Mouse (Mus musculus): ENCODE results near the gene Bmpr1a. TPM values are rescaled to one million over a fixed set of nuclear protein-coding genes. Genes with fewer than 3 reads are reported as not detected.

Bmpr1a gene
- polyA plus RNA-seq, 2 experiments, result 2.8 to 3.2 TPM

DNA sequence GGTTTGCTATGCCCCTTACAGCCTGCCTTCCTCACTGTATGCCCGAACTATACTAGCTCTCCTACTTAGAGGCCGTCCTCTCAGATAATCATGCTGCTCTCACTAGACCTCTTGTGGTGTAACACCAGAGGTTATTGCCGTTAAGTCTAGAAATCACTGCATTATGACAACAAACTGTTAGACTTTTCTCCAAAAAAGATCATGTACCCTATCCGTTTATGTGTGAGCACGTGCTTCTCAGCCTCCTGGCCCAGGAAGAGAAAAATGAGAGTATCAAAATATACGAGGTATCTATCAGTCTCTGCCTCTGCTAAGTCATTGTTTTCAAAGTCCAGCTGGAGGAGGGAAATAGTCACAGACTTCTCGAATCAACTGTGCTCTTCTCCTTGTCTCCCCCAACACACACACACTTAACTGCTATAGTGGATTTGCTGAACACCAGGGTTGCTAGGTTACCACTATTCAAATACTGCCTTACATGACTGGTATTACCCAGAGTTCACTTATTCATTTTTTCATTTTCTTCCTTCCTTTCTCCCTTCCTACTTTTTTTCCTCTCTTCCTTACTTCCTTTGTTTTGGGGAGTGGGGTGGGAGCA is 5.8 kb upstream of the Bmpr1a start:
- 25% methylated on average over 7 of the region's 7 CpGs for WGBS (ENCODE audit: insufficient replicate concordance)
- no peak for TF ChIP-seq EP300 (IDR thresholded peaks at IDR 0.05; ENCODE audit: low read depth)
- TF ChIP-seq CTCF (IDR thresholded peaks at IDR 0.05; ENCODE audit: low read depth), result no peak
- H3K27me3 ChIP-seq (ENCODE audit: control insufficient read depth, insufficient read depth, low read length), result peaks cover 16% of the 10 kb centered on the region
- H3K9ac ChIP-seq (replicated peaks), result no peak overlapping the region
- DNase-seq (ENCODE audit: low read depth in 3 of 3, low spot score in 3 of 3) (no peak), ATAC-seq (ENCODE audit: insufficient read depth) (no peak)
- no peaks in the 10 kb centered on the region for H3K9me3 ChIP-seq (ENCODE audit: control insufficient read depth, low read length)
- H3K4me2 ChIP-seq (ENCODE audit: low read depth), result no peak overlapping the region
- no peak overlapping the region for H3K4me3 ChIP-seq (ENCODE audit: insufficient read depth in 1 of 2, low read depth in 2 of 2, low read length in 2 of 2)
- no peak overlapping the region for H3K27ac ChIP-seq
- no peaks in the 10 kb centered on the region for H3K36me3 ChIP-seq (replicated peaks; ENCODE audit: control insufficient read depth, insufficient read depth, low read depth)
- H3K4me1 ChIP-seq (replicated peaks; ENCODE audit: control insufficient read depth in 2 of 2, insufficient read depth in 2 of 2, low read length in 1 of 2), result peaks cover 0 to 12% of the 10 kb centered on the region in 2 experiments; a peak in 2 of 4 replicates

DNA sequence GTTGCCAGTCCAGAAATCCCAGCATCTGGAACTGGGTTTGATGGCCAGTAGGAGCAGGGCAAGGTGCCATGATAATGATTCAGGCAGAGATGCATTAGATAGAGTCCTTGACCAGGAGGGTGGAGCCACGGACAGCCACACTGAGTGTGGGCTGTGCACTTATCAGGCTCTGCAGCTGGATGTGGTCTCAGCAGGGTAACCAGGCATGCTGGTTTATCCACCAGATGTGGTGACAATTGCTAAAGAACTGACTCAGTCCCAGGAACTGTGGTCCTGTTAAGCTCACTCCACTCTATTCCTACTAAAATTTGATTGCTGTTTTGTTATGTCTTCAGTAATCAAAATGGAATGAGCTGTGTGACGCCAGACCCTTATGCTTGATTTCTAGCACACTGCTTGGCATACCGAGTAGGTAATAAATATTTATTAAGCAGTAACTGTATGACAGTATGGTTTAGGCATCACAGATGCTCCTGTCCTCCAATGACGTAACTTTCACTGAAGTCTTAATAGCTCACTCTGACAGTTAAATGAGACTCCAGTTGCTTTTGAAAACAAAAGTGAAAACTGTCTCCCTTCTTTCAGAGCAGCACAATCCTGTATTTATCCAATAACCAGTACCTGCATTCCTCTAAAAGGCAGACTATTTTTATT is 5.2 kb upstream of the Bmpr1a start:
- H3K36me3 ChIP-seq (replicated peaks; ENCODE audit: control insufficient read depth, insufficient read depth, low read depth), result no peaks in the 10 kb centered on the region
- no peak overlapping the region for H3K9ac ChIP-seq (replicated peaks)
- no peaks in the 10 kb centered on the region for H3K9me3 ChIP-seq (ENCODE audit: control insufficient read depth, low read length)
- H3K4me2 ChIP-seq (ENCODE audit: low read depth), result no peak overlapping the region
- no peak for TF ChIP-seq EP300 (IDR thresholded peaks at IDR 0.05; ENCODE audit: low read depth)
- no peak for TF ChIP-seq CTCF (IDR thresholded peaks at IDR 0.05; ENCODE audit: low read depth)
- H3K4me1 ChIP-seq (replicated peaks; ENCODE audit: control insufficient read depth in 2 of 2, insufficient read depth in 2 of 2, low read length in 1 of 2), result peaks cover 0 to 12% of the 10 kb centered on the region in 2 experiments; a peak in 2 of 4 replicates
- H3K27me3 ChIP-seq (ENCODE audit: control insufficient read depth, insufficient read depth, low read length), result peaks cover 20% of the 10 kb centered on the region
- ATAC-seq (ENCODE audit: insufficient read depth) (peak; percentile 48; the same call in 1 of the 2 replicates), DNase-seq (ENCODE audit: low read depth in 3 of 3, low spot score in 3 of 3) (no peak)
- no peak overlapping the region for H3K4me3 ChIP-seq (ENCODE audit: insufficient read depth in 1 of 2, low read depth in 2 of 2, low read length in 2 of 2)
- H3K27ac ChIP-seq, result no peak overlapping the region
- 27% methylated on average over 4 of the region's 4 CpGs for WGBS (ENCODE audit: insufficient replicate concordance)

DNA sequence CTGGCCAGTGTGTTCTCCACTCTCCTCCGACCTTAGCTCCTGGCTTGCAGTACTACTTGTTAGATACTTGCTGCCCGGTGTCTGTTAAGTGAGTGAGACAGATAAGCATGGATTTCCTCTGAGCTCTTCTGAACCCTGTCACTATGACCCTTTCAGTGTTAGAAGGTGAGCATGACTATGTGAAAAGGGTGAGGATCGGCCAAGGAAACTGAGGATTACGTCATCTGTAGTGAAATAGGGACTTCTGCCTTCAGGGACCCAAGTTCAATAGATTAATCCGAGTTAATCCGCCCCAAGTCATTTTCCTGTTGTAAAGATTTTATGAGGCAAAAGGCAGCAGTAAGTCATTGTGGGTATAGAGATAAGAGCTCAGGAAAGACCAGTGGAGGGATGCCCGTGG is 2.2 kb upstream of the Bmpr1a start:
- Histone ChIP-seq H3K27me3 (ENCODE audit: control insufficient read depth, insufficient read depth, low read length) (peaks cover 50% of the 10 kb centered on the region), H3K9me3 (ENCODE audit: control insufficient read depth, low read length) (no peaks in the 10 kb centered on the region), H3K4me1 (replicated peaks; ENCODE audit: control insufficient read depth in 2 of 2, insufficient read depth in 2 of 2, low read length in 1 of 2) (peaks cover 0 to 12% of the 10 kb centered on the region in 2 experiments; a peak in 2 of 4 replicates), H3K36me3 (replicated peaks; ENCODE audit: control insufficient read depth, insufficient read depth, low read depth) (no peaks in the 10 kb centered on the region), H3K4me2 (ENCODE audit: low read depth) (no peak overlapping the region), H3K4me3 (ENCODE audit: insufficient read depth in 1 of 2, low read depth in 2 of 2, low read length in 2 of 2) (no peak overlapping the region), H3K9ac (replicated peaks) (no peak overlapping the region), H3K27ac (no peak overlapping the region)
- 16% methylated on average over 7 of the region's 7 CpGs for WGBS (ENCODE audit: insufficient replicate concordance)
- DNase-seq (ENCODE audit: low read depth in 3 of 3, low spot score in 3 of 3) (no peak), ATAC-seq (ENCODE audit: insufficient read depth) (no peak)
- TF ChIP-seq EP300 (IDR thresholded peaks at IDR 0.05; ENCODE audit: low read depth) (no peak), CTCF (IDR thresholded peaks at IDR 0.05; ENCODE audit: low read depth) (no peak)

DNA sequence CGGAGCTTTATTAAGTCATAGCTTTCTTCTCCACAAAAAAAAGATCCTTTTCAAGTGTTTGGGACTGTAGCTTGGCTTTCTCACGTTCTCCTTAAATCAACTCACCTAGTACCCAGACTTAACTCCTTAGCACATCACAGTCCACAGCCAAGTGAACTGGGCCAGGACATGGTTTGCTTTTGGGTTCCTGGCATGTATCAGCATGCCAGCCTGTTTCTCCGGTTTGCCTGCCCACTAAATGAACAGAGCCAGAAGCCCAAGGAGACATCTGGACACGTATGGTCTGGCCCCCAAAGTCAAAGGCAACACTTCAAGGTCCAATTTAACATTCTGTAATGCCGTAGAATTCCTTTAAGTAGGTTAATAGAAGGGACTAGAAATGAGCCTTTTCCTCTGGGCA is 1.2 kb upstream of the Bmpr1a start:
- TF ChIP-seq CTCF (IDR thresholded peaks at IDR 0.05; ENCODE audit: low read depth), result no peak
- no peak for TF ChIP-seq EP300 (IDR thresholded peaks at IDR 0.05; ENCODE audit: low read depth)
- 75% methylated on average over 5 of the region's 5 CpGs for WGBS (ENCODE audit: insufficient replicate concordance)
- H3K36me3 ChIP-seq (replicated peaks; ENCODE audit: control insufficient read depth, insufficient read depth, low read depth), result no peaks in the 10 kb centered on the region
- H3K4me3 ChIP-seq (ENCODE audit: insufficient read depth in 1 of 2, low read depth in 2 of 2, low read length in 2 of 2), result no peak overlapping the region
- peaks cover 57% of the 10 kb centered on the region for H3K27me3 ChIP-seq (ENCODE audit: control insufficient read depth, insufficient read depth, low read length)
- no peak overlapping the region for H3K9ac ChIP-seq (replicated peaks)
- no peak for DNase-seq (ENCODE audit: low read depth in 3 of 3, low spot score in 3 of 3)
- ATAC-seq (ENCODE audit: insufficient read depth), result no peak
- H3K9me3 ChIP-seq (ENCODE audit: control insufficient read depth, low read length), result no peaks in the 10 kb centered on the region
- H3K27ac ChIP-seq, result no peak overlapping the region
- no peak overlapping the region for H3K4me2 ChIP-seq (ENCODE audit: low read depth)
- peaks cover 0 to 14% of the 10 kb centered on the region in 2 experiments; a peak in 2 of 4 replicates for H3K4me1 ChIP-seq (replicated peaks; ENCODE audit: control insufficient read depth in 2 of 2, insufficient read depth in 2 of 2, low read length in 1 of 2)

DNA sequence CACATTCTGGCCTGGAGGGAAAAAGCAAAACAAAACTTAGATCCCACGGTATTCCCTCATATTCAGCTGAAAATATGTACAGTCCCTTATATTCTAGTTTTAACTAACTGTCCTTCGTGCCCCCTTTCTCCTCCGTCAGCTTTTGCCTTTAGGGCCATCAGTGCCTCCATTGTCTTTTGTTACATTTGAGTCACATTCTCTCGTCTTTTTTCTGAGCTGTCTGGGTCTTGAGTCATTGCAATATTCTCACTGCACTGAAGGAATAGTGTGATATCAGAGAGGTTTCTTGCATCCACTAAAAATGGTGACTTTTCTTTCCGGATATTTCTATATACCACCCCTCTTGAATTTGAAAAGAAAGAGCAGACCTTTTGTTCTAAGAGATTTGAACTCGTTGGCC is 618 bp upstream of the Bmpr1a start:
- peaks cover 57% of the 10 kb centered on the region for H3K27me3 ChIP-seq (ENCODE audit: control insufficient read depth, insufficient read depth, low read length)

More for the DNA sequence above, 618 bp upstream of the Bmpr1a start:
- no peak for TF ChIP-seq EP300 (IDR thresholded peaks at IDR 0.05; ENCODE audit: low read depth)
- TF ChIP-seq CTCF (IDR thresholded peaks at IDR 0.05; ENCODE audit: low read depth), result no peak
- Histone ChIP-seq H3K4me2 (ENCODE audit: low read depth) (no peak overlapping the region), H3K9ac (replicated peaks) (no peak overlapping the region), H3K9me3 (ENCODE audit: control insufficient read depth, low read length) (no peaks in the 10 kb centered on the region), H3K36me3 (replicated peaks; ENCODE audit: control insufficient read depth, insufficient read depth, low read depth) (no peaks in the 10 kb centered on the region), H3K27ac (no peak overlapping the region), H3K4me3 (ENCODE audit: insufficient read depth in 1 of 2, low read depth in 2 of 2, low read length in 2 of 2) (no peak overlapping the region), H3K4me1 (replicated peaks; ENCODE audit: control insufficient read depth in 2 of 2, insufficient read depth in 2 of 2, low read length in 1 of 2) (peaks cover 0 to 12% of the 10 kb centered on the region in 2 experiments; a peak in 2 of 4 replicates)
- ATAC-seq (ENCODE audit: insufficient read depth) (no peak), DNase-seq (ENCODE audit: low read depth in 3 of 3, low spot score in 3 of 3) (no peak)
- 52% methylated on average over 6 of the region's 6 CpGs for WGBS (ENCODE audit: insufficient replicate concordance)
